Mouse (Mus musculus) stomach, postnatal 0 days (tissue): ENCODE data around the gene Hspa1l.

ENCODE experiments used
- CTCF ChIP-seq: IDR thresholded peaks from 2 replicates; pipeline ENCODE4 v1.5.1; 2016; ENCODE audit warnings: antibody characterized with exemption, low read depth, mild to moderate bottlenecking, moderate library complexity
- EP300 ChIP-seq: optimal IDR thresholded peaks from 2 replicates; pipeline ENCODE3; 2016; ENCODE audit warnings: antibody characterized with exemption

DNA sequence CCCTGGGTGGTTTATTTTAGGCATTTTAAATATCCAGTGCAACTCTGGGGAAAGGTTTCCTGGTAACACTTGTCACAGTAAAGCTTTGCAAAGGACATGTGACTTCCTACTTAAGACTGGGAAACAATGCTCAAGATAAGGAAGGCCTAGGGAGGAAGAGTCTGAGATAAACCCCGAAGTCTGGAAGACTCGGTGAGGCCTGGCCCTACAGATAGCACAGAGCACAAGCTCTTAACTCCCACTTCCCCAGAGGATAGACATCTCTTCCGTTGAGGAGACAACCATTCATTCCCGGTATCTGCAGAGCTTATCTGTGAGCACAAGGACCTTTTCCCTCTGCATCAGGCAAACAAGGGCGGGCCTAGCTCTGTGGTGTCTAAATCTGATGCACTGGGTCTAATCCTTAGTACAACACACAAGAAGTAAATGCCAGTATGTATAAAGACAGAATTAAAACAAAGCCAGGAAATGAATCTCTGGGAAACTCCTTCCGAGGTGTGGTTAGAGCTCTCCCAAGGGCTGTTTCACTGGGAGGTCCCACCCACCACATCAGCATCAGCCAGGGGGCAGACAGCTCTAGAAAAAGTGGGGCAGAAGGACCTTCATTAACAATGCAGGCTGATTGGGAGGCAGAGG lies 49.5 kb downstream of the Hspa1l start:
- TF ChIP-seq CTCF (peak; percentile 31; the same call in 1 of the 2 replicates), EP300 (no peak)
